Mouse (Mus musculus) adrenal gland, adult 8-10 months (tissue): ENCODE measurements around the gene Tmem213. TPM values are rescaled to one million over a fixed set of nuclear protein-coding genes. Genes with fewer than 3 reads are reported as not detected.

Experiments
- DNase-seq: peaks from one replicate; pipeline ENCODE4 v3.0.0; 2022
- total RNA-seq, 4 experiments: library from RNA; stranded (reverse); gene quantifications; 2 replicates each; pipeline ENCODE4 v1.2.4; 2022

Gene Tmem213
- not detected for total RNA-seq

DNA sequence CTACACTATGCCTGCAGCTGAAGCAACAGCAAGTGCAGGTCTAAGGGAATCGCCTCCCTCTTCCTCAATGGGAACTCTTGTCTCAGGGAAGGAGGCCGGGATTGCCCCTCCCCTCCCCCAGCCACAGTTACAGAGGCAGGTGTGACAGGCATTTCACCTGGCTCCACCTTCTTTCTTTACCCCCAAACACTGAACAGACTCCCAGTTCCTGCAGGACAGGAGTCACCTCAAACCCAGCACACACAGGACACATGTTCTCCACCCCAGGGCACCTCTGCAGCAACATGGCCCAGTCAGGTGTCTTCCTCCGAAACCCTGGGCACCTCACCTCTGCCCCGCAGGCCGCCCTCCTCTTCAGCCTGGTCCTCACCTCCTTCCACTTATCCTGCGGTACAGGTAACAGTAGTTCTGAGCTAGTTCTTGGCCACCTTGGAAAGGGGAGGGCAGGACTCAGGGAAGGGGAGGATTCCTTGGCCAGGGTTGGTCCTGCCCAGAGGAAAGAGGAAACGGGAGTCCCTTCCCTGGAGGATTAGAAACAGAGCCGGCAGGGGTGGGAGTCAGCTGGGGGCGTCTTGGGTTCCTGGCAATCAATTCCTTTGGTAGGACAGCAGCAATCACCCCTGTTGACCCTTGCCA, at the start of gene Tmem213:
Gene Tmem213 (plus strand): TSS at position 96 of the 636 bp plus-strand sequence.
- DNase-seq, result no peak

DNA sequence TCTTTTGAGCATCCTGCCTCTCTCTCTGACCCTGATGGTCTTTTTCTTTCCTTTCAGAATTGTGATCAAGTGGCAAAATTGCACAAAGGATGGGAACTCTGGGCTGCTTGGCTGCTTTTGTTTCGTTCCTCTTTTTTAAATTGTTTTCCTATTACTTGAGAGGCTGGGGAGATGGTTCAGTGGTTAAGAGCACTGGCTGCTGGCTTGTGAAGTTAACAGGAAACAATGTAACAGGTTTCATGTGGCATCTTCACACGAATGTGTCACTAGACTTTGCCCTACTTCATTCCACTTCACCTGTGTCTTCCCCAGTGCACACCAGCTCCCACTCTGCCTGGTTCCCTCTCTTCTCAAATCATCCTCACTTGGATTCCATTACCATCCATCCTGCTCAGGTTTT, 44.4 kb upstream of the Tmem213 start:
- no peak for DNase-seq

DNA sequence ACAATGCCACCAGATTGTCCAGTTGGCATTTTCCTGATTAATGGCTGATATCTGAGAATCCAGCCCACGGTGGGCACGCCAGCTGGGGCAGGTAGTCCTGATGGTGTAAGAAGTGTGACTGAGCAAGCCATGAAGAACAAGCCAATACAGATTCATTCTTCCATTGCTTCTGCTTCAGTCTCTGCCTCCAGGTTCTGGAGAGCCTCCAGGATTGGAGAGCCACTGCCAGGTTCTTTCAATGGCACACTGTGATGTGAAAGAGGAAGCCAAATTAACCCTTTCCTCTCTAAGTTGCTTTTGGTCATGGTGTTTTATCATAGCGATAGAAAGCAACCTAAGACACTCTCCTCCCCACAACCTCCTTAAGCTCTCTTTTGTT, 43.9 kb upstream of the Tmem213 start:
- DNase-seq, result no peak

DNA sequence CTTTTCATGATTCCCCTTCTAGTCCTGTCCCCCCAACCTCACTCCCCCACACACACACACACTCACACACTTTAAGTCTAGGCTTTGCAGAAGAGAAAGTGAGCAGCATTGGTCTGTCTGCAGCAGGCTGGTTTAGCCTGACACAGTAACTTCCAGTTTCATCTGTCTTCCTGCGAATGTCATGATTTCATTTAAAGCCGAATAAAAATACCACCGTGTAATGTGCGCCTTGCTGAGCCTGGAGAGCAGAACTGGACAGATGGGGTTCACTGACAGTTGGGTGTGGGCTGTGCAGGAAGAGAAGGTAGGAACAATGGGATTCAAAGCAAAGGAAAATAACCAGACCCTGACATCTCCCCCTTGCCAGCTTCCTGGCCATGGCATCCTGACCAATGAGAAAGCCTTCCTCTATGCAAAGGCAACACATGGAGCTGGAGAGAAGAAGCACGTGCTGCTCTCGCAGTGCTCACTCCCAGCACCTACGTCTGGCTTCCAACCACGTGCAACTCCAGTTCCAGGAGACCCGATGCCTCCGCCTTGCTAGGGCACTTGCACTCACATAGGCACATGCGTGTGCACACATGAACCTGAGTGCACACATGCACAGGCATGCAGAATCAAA, 43.4 kb upstream of the Tmem213 start:
- no peak for DNase-seq

DNA sequence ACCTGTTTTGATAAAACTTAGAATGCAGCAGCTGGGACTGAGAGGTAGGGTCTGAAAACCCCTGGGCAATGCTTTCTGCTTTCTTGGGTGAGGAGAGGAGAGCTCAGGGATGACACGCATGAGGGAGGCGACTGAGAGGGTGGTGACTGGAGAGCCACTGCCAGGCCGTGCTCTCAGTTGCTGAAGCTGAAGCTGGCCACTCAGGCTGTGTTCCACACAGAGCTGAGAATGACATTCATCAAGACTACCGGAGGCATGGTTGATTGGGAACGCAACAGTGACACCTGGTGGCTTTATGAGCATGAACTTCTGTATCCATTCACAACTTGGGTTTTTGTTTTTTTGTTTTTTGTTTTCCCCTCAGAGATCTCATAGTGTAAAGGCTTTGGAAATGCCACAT, 42.8 kb upstream of the Tmem213 start:
- DNase-seq, result peak; percentile 20

DNA sequence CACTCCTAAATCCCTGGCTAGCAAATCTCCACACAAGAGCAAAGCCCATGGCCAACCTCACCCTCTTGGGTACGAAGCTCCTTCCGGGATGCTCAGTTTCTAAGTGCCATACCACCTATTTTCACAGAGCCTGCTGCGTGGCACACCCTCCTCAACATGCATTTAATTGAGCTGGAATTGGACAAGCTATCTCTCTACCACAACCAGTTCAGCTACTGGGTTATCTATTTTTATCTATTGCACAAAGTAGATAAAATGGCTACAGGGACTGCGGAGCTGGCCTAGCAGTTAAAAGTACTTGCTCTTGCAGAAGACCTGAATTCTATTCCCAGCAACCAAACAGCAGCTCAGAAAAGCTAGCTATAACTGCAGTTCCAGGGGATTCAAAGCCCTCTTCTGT, 37.8 kb upstream of the Tmem213 start:
- no peak for DNase-seq

DNA sequence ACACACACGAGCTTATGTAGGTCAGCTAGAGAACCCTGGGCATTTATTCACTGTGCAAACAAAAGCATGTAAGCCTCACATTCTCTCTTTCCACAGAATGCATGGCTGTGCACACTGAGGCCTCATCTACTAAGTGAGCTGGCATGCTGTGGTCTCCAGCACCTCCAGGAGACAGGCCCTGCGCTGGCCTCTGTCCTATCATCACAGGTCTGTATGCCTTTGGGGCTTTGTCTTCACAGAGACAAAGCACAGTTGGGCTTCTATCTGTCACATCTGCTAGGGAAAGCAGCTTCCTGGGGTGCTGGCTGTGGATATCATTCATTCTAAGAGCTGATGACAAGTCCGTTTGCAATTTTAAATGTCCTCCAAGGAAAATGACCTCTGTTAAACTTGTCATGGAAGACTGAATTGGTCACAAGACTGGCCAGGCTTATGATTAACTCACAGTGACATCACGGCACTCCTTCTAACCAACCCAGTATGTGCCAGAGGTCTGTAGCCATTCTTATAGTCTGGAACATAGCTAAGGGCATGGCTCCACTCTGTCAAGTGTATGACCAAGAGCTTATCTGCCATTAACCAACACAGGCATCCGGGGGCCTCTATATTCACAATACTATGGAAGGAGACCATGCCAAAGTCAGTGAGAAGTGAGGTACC, 36.8 kb upstream of the Tmem213 start:
- DNase-seq, result no peak

DNA sequence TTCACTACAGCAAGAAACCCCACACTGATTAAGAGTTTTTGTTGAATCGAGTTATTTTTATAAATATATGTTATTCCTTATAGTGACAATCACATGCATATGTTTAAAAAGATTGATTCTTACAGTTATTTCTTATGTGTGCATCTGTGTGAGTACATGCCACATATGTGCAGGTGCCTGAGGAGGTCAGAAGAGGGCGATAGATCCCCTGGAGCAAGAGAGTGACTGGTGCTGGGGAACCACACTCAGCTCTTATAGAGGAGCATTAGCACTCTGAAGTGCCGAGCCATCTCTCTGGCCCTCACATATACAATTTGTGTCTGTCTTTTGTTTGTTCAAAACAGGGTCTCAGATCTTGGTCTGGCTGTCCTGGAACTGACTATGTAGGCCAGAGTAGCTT, 35.5 kb upstream of the Tmem213 start:
- DNase-seq, result no peak

DNA sequence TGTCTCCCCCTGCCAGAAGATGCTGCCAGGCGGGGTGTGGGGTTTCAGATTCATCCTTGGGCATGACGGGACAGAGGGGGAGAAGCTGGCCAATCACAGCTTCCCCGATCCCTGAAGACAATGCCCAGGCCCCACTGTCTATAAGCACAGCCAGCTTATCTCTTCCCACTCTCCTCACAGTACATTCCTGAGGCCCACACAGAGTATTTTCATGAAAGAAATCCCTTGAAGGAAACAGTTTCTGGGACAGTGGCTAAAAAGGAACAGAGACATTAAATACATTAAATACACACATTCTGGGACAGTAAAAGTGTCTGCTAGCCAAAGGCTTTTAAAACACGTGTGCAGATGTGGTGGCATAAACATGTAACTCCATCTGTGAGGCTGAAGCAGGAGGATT, 28.7 kb upstream of the Tmem213 start:
- DNase-seq, result no peak

DNA sequence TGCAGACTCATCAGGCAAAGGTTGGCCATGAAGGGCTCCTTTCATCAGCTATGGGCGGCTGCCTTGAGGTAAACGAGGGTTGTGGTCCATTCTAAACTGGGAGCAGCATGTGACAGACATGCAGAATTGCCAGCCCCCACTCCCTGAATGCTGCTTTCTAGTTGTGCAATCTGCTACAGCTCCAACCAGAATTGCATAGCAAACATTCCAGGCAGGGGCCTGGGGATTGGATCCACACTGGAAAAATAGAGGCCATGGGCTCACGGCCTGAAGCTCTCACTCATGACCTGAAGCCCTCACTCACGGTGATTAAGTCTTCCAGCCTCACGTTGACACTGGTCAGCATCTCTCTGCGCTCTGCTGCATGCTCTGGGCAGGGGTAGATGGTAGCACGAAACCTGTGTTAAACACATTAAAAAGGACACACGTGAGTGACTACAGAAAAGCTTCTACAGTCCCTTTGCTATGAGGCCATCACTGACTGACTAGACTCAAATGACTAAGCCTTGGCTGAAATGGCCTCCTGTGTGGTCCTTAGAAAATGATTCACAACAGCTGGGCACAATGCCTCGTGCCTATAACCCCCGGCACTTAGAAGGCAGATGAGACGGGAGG, 27.2 kb upstream of the Tmem213 start:
- DNase-seq, result no peak

DNA sequence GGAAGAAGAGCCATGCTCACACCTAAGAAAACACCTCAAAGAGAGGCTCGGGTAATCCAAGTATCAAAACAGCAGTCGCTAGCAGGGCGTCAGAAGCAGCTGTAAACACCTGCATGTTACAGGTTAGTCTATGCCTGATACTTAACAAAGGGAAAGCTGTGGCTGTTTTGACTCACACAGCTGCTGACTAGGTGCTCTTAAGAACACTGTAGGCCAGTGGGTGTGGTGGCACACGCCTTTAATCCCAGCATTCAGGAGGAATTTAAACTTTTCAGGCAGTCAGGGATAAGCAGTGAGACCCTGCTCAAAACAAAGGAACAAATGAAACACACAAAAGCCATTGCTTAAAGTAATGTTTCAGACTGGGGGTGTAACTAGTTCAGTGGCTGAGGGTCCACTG, 25.9 kb upstream of the Tmem213 start:
- no peak for DNase-seq

DNA sequence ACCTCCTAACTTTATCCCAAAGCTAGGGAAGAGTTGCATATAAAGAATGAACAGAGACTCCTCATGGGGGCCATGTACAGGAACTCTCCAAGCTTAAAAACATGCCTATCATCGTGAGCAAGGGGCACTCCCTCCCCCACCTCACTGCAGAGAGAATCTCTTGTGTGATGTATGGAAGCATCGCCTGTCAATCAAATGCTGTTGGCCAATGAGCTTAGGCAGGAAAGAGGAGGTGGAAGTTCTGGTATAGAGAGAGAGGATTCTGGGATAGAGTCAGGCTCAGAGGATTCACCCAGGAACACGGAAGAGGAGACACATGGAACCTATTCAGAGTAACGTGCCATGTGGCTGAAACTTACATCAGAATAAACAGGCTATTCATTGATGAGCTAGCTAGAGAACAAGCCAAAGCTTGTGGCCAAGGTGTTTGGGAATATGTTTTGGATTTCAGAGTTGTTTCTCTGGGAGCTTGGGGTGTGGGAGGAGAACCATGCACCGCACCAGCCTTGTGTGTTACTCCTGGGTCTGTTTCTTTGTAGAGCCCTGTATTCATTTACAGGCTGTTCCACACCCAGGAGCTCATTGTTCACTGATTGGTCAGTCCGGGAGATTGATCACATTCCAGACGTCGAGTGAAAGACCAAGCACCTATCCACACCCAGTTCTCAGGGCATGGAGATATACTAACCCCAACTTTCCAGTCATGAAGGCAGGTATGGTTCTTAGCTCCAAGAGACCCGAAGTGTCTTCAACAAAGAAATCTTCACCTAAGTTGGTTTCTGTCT, 21.6 kb upstream of the Tmem213 start:
- no peak for DNase-seq

DNA sequence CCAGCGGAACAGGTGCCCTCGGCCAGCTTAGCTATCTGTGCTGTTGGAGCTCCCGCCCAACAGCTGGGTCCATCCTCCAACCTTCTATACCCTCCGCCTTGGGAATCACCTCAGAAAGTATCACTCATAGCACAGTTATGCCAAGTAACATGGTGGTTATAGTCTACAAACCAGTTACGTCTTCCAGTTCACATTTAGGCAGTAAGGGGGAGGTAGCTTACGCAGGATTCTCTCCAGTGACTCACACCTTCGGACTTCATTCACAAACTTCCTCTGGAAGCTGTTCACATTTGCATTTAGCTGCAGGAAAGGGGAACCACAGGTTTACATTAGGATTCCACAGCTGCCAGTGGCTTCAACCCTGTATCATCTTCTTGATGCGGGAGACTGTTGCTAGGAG, 16.5 kb upstream of the Tmem213 start:
- no peak for DNase-seq

DNA sequence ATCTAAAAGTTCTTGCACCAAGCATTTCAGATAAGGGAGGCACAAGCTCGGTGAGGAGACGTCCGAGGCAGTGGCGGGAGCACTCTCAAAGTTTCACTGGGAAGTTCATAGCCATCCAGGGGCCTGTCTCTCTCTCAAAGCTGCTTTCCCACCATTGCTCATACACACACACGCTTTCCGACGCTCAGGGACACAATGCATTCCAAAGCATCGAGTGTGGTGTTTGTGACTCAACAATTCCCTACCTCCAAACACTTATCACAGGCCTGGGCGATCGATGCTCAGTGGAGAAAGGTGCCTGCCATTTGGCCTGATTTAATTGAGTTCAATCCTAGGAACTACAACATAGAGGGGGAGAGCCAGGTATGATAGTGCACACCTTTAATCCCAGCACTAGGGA, 14.4 kb upstream of the Tmem213 start:
- no peak for DNase-seq

DNA sequence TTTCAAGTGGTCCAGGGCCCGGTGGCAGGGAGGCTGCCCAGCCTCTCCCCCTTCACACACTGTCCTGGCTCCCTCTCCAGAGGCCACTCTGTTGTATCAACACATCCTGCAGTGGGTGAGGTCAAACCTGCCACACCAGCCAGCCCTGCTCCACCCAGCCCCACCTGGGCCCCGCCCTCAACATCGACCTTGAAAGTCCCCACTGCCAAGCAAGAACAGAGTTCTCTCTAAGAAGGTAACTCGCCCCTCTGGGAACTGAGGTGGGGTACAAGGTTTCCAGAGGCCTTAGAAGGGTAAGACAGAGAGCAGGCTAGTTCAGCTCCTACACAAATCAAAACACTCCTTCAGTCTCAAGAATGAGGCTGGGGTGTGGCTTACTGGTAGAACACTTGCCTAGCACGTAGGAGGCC, 12.1 kb upstream of the Tmem213 start:
- DNase-seq, result no peak

DNA sequence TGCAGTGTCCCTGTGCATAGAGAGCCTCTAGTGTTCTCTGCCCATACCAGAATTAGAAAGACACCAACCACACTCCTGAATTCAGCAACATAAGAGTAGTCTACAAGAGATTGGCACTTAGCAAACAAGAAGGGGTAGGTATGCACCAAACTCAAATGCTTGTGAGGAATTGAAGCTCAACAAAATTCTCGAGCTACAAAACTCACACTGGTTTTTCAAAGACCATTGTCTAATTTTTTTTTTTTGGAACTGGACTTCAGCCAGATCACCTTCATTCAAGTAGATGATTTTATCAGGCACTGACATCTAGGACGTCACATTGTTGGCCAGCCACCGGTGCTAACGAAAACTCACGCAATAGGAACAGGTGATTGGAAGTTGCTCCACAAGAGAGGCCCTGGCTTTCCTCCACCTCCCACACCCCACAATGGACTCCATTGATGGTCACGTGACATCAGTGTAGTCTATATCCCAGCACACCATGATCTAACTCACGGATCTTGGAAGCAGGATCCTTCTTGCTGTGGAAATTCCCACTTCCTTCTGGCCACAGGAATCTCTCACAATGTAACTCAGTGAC, 6.7 kb upstream of the Tmem213 start:
- DNase-seq, result no peak

DNA sequence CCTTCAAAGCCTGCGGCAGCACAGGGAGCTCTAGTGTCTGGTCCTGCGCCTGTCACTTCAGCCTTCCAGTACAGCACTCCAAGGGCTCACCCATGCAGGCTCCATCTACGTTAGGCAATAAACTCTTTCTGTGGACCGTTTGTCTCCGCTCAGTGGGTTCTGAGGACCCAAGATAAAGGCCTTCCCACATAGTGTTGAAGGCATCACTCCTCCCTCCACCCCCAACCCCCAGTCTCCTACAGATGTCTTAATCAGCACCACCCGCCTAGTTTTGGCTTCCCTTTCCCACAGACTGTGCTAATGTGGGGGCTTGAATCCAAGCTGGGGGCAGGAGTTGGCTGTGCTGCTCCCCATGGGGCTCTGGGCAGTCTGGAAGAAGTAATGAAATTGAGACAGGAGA, 5.3 kb upstream of the Tmem213 start:
- DNase-seq, result no peak

DNA sequence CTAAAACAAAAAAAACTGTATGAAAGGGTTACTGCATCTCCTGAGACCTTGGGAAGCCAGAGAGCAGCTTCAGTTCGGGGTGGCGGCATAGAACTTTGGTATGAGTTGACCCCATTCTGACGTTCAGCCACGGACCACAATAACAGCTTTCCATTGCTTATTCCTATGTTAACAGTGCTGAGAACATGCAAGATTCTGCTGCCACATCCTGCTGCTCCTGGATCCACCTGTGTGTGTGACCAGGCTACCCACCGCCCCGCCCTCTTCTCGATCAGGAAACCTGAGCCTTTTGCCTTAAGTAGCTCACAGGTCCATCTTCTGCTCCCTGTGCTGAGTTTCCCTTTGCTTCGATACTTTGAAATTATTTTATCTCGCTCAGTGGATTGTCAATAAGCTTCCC, 3.1 kb upstream of the Tmem213 start:
- no peak for DNase-seq

DNA sequence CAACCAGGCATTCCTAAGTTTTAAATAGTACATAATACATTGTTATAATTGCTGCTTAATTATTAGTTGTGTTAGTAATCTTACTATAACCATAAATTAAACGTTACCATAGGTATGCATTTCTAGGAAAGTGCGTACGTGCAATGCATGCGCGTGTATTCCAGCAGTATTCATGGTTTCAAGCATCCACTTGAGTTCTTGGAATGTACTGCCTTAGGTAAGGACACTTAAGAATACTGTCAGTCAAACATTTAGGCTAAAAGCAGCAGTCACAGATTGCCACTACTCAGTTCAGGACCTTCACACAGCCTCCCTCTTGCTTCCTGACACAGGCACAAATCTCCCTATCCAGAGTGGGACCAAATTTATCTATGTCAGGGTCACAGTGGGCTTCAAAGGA, 606 bp upstream of the Tmem213 start:
- no peak for DNase-seq

DNA sequence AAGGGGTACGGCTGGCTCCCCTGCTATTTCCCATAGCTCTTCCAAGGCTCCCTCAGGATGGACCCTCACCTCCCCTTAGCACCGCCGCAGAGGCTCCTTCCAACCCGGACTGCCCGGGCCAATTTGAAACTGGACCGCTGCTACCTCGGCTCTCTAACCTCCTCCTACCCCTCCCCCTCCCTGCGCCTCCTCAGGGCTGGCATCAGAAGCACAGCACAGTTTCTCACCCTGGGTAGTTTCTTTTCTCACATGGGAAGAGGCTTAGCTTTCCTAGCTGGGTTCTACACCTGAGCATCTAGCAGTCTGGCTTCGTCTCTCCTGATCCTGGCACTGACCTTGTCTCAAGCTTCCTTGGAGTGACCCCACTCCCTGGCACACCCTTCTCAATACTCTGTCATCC, 816 bp downstream of the Tmem213 start:
- DNase-seq, result no peak

DNA sequence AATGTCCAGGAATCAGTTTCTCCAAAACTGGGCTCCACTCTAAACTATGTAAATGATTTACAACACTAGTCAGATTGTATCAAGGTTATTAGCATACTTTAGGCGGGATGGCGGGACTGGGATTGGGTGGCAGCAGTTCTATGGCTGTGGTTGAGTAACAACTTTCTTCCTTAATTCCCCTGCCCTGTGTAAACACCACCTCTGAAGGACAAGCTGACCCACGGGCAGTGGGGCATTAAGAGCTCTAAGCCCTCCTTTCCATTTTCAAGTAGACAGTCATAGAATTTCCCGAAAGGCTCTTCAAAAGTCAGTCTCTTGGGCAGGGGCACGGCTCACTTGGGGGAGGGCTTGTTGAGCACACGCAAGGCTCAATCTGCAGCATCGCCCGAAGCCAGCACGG, 1.8 kb downstream of the Tmem213 start:
- DNase-seq, result no peak

DNA sequence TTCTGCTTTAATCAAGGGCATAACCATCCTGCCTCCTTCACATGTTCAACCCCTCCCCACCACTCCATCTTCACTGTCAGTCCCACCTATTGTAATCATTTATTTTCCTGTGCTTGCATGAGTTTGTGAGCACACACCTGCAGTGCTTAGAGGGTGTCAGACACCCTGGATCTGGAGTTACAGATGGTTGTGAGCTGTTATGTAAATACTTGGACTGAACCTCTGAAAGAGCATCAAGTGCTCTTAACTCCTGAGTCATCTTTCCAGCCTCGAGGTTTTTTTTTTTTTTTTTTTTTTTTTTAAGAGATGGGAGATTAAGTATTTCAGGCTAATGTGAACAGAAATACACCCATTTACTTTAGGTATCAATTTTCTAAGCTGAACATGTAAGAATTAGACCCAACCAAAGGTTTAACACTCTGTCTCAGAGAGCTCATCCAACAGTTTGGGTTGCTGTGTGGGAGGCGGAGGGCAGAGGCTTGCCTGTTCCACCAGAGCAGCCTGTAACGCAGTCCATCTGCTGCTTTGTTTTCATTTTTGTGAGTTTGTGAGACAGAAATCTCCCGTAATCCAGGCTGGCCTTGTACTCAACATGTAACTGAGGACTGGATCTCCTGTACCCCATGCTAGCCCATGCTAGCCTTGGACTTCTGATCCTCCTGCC, 7.2 kb downstream of the Tmem213 start:
- no peak for DNase-seq
